Mouse (Mus musculus) left cerebral cortex, adult 18-20 months (tissue): ENCODE measurements around the gene Ankrd27. TPM values are rescaled to one million over a fixed set of nuclear protein-coding genes. Genes with fewer than 3 reads are reported as not detected.

Experiments used
- DNase-seq, 2 experiments: peaks; one replicate each; pipeline ENCODE4 v3.0.0; 2021 to 2022; ENCODE audit warnings: low spot score in 2 of 2, mixed read lengths in 1 of 2
- total RNA-seq, 2 experiments: library from RNA; stranded (reverse); gene quantifications; 2 replicates each; pipeline ENCODE4 v1.2.3; 2021

Gene Ankrd27
- total RNA-seq, 2 experiments from 2014 or later = 39.8 to 44.5 TPM

GRCm38 (mm10) chr7:35687229-35687628 lies 101.2 kb downstream of the Ankrd27 start:
- no peak for DNase-seq

GRCm38 (mm10) chr7:35688276-35688675 lies 102.2 kb downstream of the Ankrd27 start:
- no peak for DNase-seq

Other genes with a start within 250 kb of the Ankrd27 start
- gene Faap24, start 189.4 kb upstream of the Ankrd27 start, total RNA-seq = 1 to 10 TPM; 4.8 to 5.0 TPM
- gene Cep89, start 189.2 kb upstream of the Ankrd27 start, total RNA-seq = 10 to 100 TPM; 18.2 to 18.9 TPM
- not detected for gene Slc7a9, start 137.4 kb upstream of the Ankrd27 start, total RNA-seq
- under 1 TPM; 0.40 to 0.59 TPM for gene Tdrd12, start 48.5 kb upstream of the Ankrd27 start, total RNA-seq
- gene Nudt19, start 29.9 kb upstream of the Ankrd27 start, total RNA-seq = 10 to 100 TPM; 68.2 to 70.0 TPM
- gene Rgs9bp, start 662 bp upstream of the Ankrd27 start, total RNA-seq = under 1 TPM; 0.58 to 0.68 TPM
- 10 to 100 TPM; 65.5 to 67.8 TPM for gene Pdcd5, start 61.3 kb downstream of the Ankrd27 start, total RNA-seq
- gene Dpy19l3, start 168.2 kb downstream of the Ankrd27 start, total RNA-seq = 100 to 1,000 TPM in 1 of 2 experiments, 10 to 100 TPM in 1; 57.8 to 102 TPM
- 10 to 100 TPM; 25.7 to 29.0 TPM for gene Zfp507, start 216.8 kb downstream of the Ankrd27 start, total RNA-seq